Mouse (Mus musculus) spleen, adult 2 months (tissue): ENCODE measurements around the gene Efhd1.

ENCODE experiments used
- CTCF ChIP-seq: fragments of 200-500 bp; IDR thresholded peaks from 2 replicates; pipeline ENCODE4 v1.5.1; 2011; ENCODE audit warnings: mild to moderate bottlenecking, inconsistent platforms; ENCODE audit not compliant: insufficient read depth, insufficient read length, insufficient replicate concordance; ENCODE audit errors: extremely low read depth
- POLR2A ChIP-seq: fragments of 200-500 bp; IDR thresholded peaks from 2 replicates; pipeline ENCODE4 v1.6.1; 2011; ENCODE audit warnings: low read depth, low read length, inconsistent platforms

DNA sequence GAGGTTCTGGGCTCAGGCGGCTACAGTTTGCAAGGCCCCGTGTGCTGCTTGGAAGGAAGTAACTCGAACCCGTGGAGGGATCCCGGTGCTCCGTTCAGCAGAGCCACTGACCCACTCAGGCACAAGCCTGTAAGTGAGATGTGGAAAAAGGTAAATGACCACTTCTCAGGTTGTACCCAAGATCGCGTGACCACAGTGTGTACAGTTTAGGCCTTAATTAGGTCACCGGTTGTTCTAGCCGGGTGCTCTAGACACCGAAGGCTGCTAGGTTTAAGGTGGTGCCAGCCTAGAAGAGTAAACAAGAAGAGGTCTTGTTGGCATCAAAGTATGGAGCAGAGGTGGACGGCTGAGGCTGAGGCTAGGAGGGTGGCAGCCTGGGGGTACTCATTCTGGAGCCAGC, 11.0 kb downstream of the Efhd1 start:
- TF ChIP-seq CTCF (no peak), POLR2A (no peak)
